Mouse (Mus musculus) myocyte (in vitro differentiated cells): ENCODE data around the gene Sync. TPM values are rescaled to one million over a fixed set of nuclear protein-coding genes. Genes with fewer than 3 reads are reported as not detected.

Source experiments
- H3K27me3 ChIP-seq: one replicate; pipeline ENCODE4 v1.6.1; 2011; ENCODE audit not compliant: control insufficient read depth, insufficient read depth, insufficient read length
- H3K36me3 ChIP-seq: one replicate; pipeline ENCODE4 v1.6.1; 2011; ENCODE audit not compliant: control insufficient read depth, insufficient read depth
- H3K4me2 ChIP-seq: one replicate; pipeline ENCODE4 v1.6.1; 2011; ENCODE audit warnings: low read depth, control low read depth
- H3K4me3 ChIP-seq: one replicate; pipeline ENCODE4 v1.5.1; 2011; ENCODE audit warnings: mild to moderate bottlenecking, control low read depth, moderate library complexity
- H3K79me2 ChIP-seq: one replicate; pipeline ENCODE4 v1.6.1; 2011; ENCODE audit not compliant: control insufficient read depth, insufficient read depth
- H3ac ChIP-seq: one replicate; pipeline ENCODE4 v1.6.1; 2011; ENCODE audit not compliant: control insufficient read depth, insufficient read length
- CEBPB ChIP-seq: IDR thresholded peaks from 2 replicates; pipeline ENCODE4 v1.6.1; 2011; ENCODE audit warnings: mild to moderate bottlenecking, moderate library complexity; ENCODE audit not compliant: poor library complexity, insufficient read depth, severe bottlenecking
- E2F4 ChIP-seq: IDR thresholded peaks from one replicate; pipeline ENCODE4 v1.6.1; 2011; ENCODE audit warnings: mild to moderate bottlenecking, control low read depth, moderate library complexity; ENCODE audit not compliant: insufficient read depth
- MAX ChIP-seq: IDR thresholded peaks from one replicate; pipeline ENCODE4 v1.6.1; 2011; ENCODE audit warnings: low read depth, mild to moderate bottlenecking, control low read depth
- MYOD1 ChIP-seq, 3 experiments: IDR thresholded peaks; one replicate each; pipeline ENCODE4 v1.6.1; 2011; ENCODE audit warnings: control low read depth in 2 of 3, low read depth in 2 of 3, mild to moderate bottlenecking in 2 of 3, moderate library complexity in 1 of 3; ENCODE audit not compliant: insufficient read length in 2 of 3, control insufficient read depth in 1 of 3
- MYOG ChIP-seq, 3 experiments: IDR thresholded peaks; one replicate each; pipeline ENCODE4 v1.6.1; 2011; ENCODE audit warnings: control low read depth in 2 of 3, low read depth in 2 of 3, mild to moderate bottlenecking in 2 of 3; ENCODE audit not compliant: insufficient read length in 2 of 3, control insufficient read depth in 1 of 3, insufficient read depth in 1 of 3
- POLR2A ChIP-seq: IDR thresholded peaks from one replicate; pipeline ENCODE4 v1.6.1; 2011; ENCODE audit warnings: low read depth, mild to moderate bottlenecking, control low read depth, moderate library complexity; ENCODE audit not compliant: insufficient read length
- POLR2AphosphoS2 ChIP-seq: IDR thresholded peaks from one replicate; pipeline ENCODE4 v1.6.1; 2011; ENCODE audit warnings: low read depth, control low read depth; ENCODE audit not compliant: insufficient read length
- REST ChIP-seq: IDR thresholded peaks from one replicate; pipeline ENCODE4 v1.6.1; 2011; ENCODE audit warnings: mild to moderate bottlenecking, control low read depth, moderate library complexity; ENCODE audit not compliant: insufficient read depth, insufficient read length
- SRF ChIP-seq: IDR thresholded peaks from one replicate; pipeline ENCODE4 v1.6.1; 2011; ENCODE audit warnings: low read depth; ENCODE audit not compliant: control insufficient read depth, insufficient read length
- TCF12 ChIP-seq: IDR thresholded peaks from one replicate; pipeline ENCODE4 v1.6.1; 2011; ENCODE audit warnings: mild to moderate bottlenecking, control low read depth; ENCODE audit not compliant: poor library complexity, insufficient read depth, severe bottlenecking
- TCF3 ChIP-seq: IDR thresholded peaks from one replicate; pipeline ENCODE4 v1.6.1; 2011; ENCODE audit warnings: low read depth, control low read depth; ENCODE audit not compliant: insufficient read length
- USF1 ChIP-seq: IDR thresholded peaks from one replicate; pipeline ENCODE4 v1.6.1; 2011; ENCODE audit warnings: low read depth, mild to moderate bottlenecking, control low read depth, moderate library complexity
- polyA plus RNA-seq: library from polyadenylated mRNA; unstranded; fragments of >200 nt; fragmentation: generic; extraction: Trizol; gene quantifications from one replicate; pipeline ENCODE4 v1.2.1, GENCODE M21; 2012; ENCODE audit warnings: missing spikeins

The Sync gene
- polyA plus RNA-seq, 1 experiment = 51.1 TPM

GRCm38 (mm10) chr4:129268698-129269097, 18.7 kb upstream of the Sync start:
- TF ChIP-seq CEBPB = no peak
- no peak for TF ChIP-seq USF1
- TF ChIP-seq E2F4 = no peak
- TF ChIP-seq TCF3 = no peak
- TF ChIP-seq MAX = no peak
- TF ChIP-seq POLR2A = no peak
- no peak for TF ChIP-seq MYOG (IDR thresholded peaks at IDR 0.05; ENCODE audit: control insufficient read depth in 1 of 3, insufficient read depth in 1 of 3, insufficient read length in 2 of 3, low read depth in 2 of 3)
- no peak for TF ChIP-seq SRF
- TF ChIP-seq TCF12 = no peak
- Histone ChIP-seq H3K4me2 (no peak overlapping the region), H3K79me2 (no peaks in the 10 kb centered on the region), H3K36me3 (no peaks in the 10 kb centered on the region), H3K27me3 (no peaks in the 10 kb centered on the region), H3K4me3 (no peak overlapping the region), H3ac (no peak overlapping the region)

DNA sequence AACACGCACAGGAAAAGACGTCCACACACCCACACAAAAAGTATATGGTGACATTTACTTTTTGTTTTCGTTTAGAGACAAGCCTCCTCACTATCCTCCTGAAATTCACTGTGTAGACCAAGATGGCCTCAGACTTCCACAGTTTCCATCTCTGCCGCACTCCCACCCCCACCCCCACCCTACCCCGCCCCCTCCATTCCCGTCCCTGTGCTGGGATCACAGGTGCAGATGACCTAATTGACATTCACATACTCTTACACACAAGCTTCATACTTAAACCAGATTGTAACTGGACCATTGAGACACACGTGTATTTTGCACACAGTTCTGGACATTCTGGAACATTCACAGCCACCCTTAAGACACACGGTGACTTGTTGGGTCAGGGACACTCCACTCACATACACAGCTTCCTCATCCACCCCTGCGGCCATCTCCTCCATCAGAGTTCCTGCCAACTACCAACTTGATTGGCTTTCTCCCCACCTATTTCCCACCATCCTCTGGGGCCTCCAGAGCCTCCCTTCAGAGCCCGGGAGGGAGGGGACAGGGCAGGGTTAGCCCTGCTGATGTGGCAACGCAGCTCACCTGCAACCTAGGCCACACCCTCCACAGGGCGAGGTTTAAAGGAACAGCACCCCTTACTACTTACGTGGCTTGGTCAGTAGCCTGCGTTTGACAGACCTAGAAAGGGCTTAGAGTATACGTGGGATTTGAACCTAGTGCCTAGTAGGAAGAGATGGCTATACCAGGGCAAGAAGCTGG, 15.2 kb upstream of the Sync start:
- Histone ChIP-seq H3K79me2 (no peaks in the 10 kb centered on the region), H3K36me3 (no peaks in the 10 kb centered on the region), H3K27me3 (no peaks in the 10 kb centered on the region), H3K4me3 (no peak overlapping the region), H3K4me2 (no peak overlapping the region), H3ac (no peak overlapping the region)
- no peak for TF ChIP-seq REST
- no peak for TF ChIP-seq MYOG (IDR thresholded peaks at IDR 0.05; ENCODE audit: control insufficient read depth in 1 of 3, insufficient read depth in 1 of 3, insufficient read length in 2 of 3, low read depth in 2 of 3)
- TF ChIP-seq TCF3 = no peak
- TF ChIP-seq POLR2A = no peak
- TF ChIP-seq SRF = no peak

GRCm38 (mm10) chr4:129272756-129273046, 14.7 kb upstream of the Sync start:
- H3ac ChIP-seq = no peak overlapping the region
- no peaks in the 10 kb centered on the region for H3K36me3 ChIP-seq
- no peak overlapping the region for H3K4me3 ChIP-seq
- H3K79me2 ChIP-seq = no peaks in the 10 kb centered on the region
- H3K4me2 ChIP-seq = no peak overlapping the region
- TF ChIP-seq TCF3 (no peak), POLR2A (no peak), MYOD1 (IDR thresholded peaks at IDR 0.05; ENCODE audit: control insufficient read depth in 1 of 3, insufficient read length in 2 of 3, low read depth in 2 of 3) (no peak), REST (no peak), MYOG (IDR thresholded peaks at IDR 0.05; ENCODE audit: control insufficient read depth in 1 of 3, insufficient read depth in 1 of 3, insufficient read length in 2 of 3, low read depth in 2 of 3) (no peak), E2F4 (no peak), USF1 (no peak), SRF (no peak), CEBPB (no peak), POLR2AphosphoS2 (no peak), MAX (no peak), TCF12 (no peak)
- H3K27me3 ChIP-seq = no peaks in the 10 kb centered on the region

GRCm38 (mm10) chr4:129276453-129276865, 11.0 kb upstream of the Sync start:
- no peak for TF ChIP-seq TCF3
- no peak for TF ChIP-seq POLR2A
- peak in 1 of 3 experiments; percentile 37 for TF ChIP-seq MYOG (IDR thresholded peaks at IDR 0.05; ENCODE audit: control insufficient read depth in 1 of 3, insufficient read depth in 1 of 3, insufficient read length in 2 of 3, low read depth in 2 of 3)
- no peak overlapping the region for H3K4me3 ChIP-seq
- no peaks in the 10 kb centered on the region for H3K27me3 ChIP-seq
- no peak overlapping the region for H3ac ChIP-seq
- no peaks in the 10 kb centered on the region for H3K36me3 ChIP-seq
- H3K79me2 ChIP-seq = no peaks in the 10 kb centered on the region
- H3K4me2 ChIP-seq = peak overlapping the region; percentile 16

DNA sequence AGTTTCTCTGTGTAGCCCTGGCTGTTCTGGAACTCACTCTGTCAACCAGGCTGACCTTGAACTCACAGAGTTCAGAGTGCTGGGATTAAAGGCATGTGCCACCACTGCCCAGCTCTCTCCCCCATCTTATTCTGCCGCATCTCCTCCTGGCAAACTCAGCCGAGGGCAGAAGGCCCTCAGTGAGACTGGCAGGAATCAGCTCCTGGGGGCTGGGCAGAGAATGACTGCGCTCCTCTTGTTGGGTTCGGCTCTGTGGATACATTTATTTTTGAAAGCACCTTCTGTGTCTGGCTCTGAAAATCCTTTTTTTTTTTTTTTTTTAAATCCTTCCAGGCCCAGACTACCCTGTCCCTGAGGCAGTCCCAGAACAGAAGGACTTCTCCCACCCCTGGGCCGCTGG, 4.6 kb upstream of the Sync start:
- H3K27me3 ChIP-seq = no peaks in the 10 kb centered on the region
- H3K4me2 ChIP-seq = no peak overlapping the region
- H3ac ChIP-seq = no peak overlapping the region

More for the DNA sequence above, 4.6 kb upstream of the Sync start:
- TF ChIP-seq MAX = no peak
- no peak for TF ChIP-seq E2F4
- TF ChIP-seq SRF = no peak
- no peak for TF ChIP-seq TCF3
- TF ChIP-seq CEBPB = no peak
- TF ChIP-seq MYOD1 (IDR thresholded peaks at IDR 0.05; ENCODE audit: control insufficient read depth in 1 of 3, insufficient read length in 2 of 3, low read depth in 2 of 3) = no peak
- no peak for TF ChIP-seq MYOG (IDR thresholded peaks at IDR 0.05; ENCODE audit: control insufficient read depth in 1 of 3, insufficient read depth in 1 of 3, insufficient read length in 2 of 3, low read depth in 2 of 3)
- no peak for TF ChIP-seq POLR2AphosphoS2
- no peak for TF ChIP-seq TCF12
- no peak for TF ChIP-seq USF1
- no peak for TF ChIP-seq REST
- TF ChIP-seq POLR2A = no peak
- Histone ChIP-seq H3K4me3 (no peak overlapping the region), H3K79me2 (no peaks in the 10 kb centered on the region), H3K36me3 (no peaks in the 10 kb centered on the region)
